Mouse (Mus musculus) neural tube, embryonic 13.5 days (tissue): Measurements from ENCODE around the gene Apoo. TPM values are rescaled to one million over a fixed set of nuclear protein-coding genes. Genes with fewer than 3 reads are reported as not detected.
A peak's percentile ranks its signal among the peaks of the same experiment; 100 is the strongest.
"Not testable (repeated sequence)": the region's sequence is repeated elsewhere in the genome, so short reads cannot be mapped to it uniquely, and the experiment has no call there.

Experiments
- ATAC-seq: fragments of 200-750 bp; cut with Nextera tagmentation; 2 replicates; pipeline ENCODE4 v1.8.0; 2017; ENCODE audit warnings: low read depth, mild to moderate bottlenecking, moderate TSS enrichment, moderate library complexity
- H3K27ac ChIP-seq: fragments of 300-500 bp; sonication (generic); replicated peaks from 2 replicates; pipeline ENCODE4 v1.5.1; 2015; ENCODE audit warnings: moderate library complexity, mild to moderate bottlenecking, inconsistent platforms
- H3K27me3 ChIP-seq: fragments of 300-500 bp; sonication (generic); 2 replicates; pipeline ENCODE4 v1.6.1; 2015; ENCODE audit warnings: mild to moderate bottlenecking, inconsistent platforms
- H3K36me3 ChIP-seq: fragments of 300-500 bp; sonication (generic); 2 replicates; pipeline ENCODE4 v1.6.1; 2015; ENCODE audit warnings: mild to moderate bottlenecking, inconsistent platforms
- H3K4me1 ChIP-seq: fragments of 300-500 bp; sonication (generic); replicated peaks from 2 replicates; pipeline ENCODE4 v1.6.1; 2015; ENCODE audit warnings: inconsistent platforms
- H3K4me2 ChIP-seq: fragments of 300-500 bp; sonication (generic); 2 replicates; pipeline ENCODE4 v1.6.1; 2015; ENCODE audit warnings: inconsistent platforms, mild to moderate bottlenecking, moderate library complexity
- H3K4me3 ChIP-seq: fragments of 300-500 bp; sonication (generic); 2 replicates; pipeline ENCODE4 v1.5.1; 2015; ENCODE audit warnings: mild to moderate bottlenecking, inconsistent platforms
- H3K9ac ChIP-seq: fragments of 300-500 bp; sonication (generic); 2 replicates; pipeline ENCODE4 v1.6.1; 2015; ENCODE audit warnings: moderate library complexity, mild to moderate bottlenecking, inconsistent platforms
- H3K9me3 ChIP-seq: fragments of 300-500 bp; sonication (generic); 2 replicates; pipeline ENCODE4 v1.6.1; 2016; ENCODE audit warnings: inconsistent platforms
- WGBS: fragments of 180-500 bp; shearing (Covaris S2); methylation state at CpG from one replicate; pipeline ENCODE4 v1.1.7; 2015; 5-methylcytosine and 5-hydroxymethylcytosine counted together
- microRNA-seq: library from miRNA; unstranded; fragments of <30 nt; microRNA quantifications from one replicate; pipeline ENCODE4, GENCODE M21; 2016
- polyA plus RNA-seq: library from polyadenylated mRNA; unstranded; fragments of >200 nt; fragmentation: Nextera tagmentation; extraction: Ambion mirVana; gene quantifications from 2 replicates; pipeline ENCODE4 v1.2.1, GENCODE M21; 2015

Gene Apoo
- polyA plus RNA-seq, 1 experiment from 2014 or later = 139 TPM

DNA sequence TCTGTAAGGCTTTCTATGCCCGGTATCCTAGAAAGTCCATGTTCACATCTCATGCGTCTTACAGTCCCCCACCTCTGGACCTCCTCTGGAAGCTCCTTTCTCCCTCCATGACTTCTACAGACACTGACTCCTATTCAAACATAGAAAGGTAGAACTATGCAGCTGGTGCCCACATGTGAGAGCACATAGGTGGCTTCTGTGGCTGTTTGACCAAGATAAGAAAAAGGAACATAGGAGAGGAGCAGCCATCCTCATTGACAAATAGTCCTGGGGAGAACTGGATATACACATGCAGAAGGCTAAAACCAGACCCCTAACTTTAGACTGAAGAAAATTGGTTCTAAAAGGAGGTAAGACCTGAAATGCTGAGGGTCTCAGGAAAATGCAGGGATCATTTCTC is 79.1 kb downstream of the Apoo start:
- not testable (repeated sequence) for H3K9me3 ChIP-seq, H3K4me2 ChIP-seq, ATAC-seq, H3K36me3 ChIP-seq, H3K9ac ChIP-seq, H3K4me1 ChIP-seq, H3K4me3 ChIP-seq, H3K27me3 ChIP-seq, H3K27ac ChIP-seq
- WGBS = 94% methylated on average over 2 of the region's 2 CpGs

DNA sequence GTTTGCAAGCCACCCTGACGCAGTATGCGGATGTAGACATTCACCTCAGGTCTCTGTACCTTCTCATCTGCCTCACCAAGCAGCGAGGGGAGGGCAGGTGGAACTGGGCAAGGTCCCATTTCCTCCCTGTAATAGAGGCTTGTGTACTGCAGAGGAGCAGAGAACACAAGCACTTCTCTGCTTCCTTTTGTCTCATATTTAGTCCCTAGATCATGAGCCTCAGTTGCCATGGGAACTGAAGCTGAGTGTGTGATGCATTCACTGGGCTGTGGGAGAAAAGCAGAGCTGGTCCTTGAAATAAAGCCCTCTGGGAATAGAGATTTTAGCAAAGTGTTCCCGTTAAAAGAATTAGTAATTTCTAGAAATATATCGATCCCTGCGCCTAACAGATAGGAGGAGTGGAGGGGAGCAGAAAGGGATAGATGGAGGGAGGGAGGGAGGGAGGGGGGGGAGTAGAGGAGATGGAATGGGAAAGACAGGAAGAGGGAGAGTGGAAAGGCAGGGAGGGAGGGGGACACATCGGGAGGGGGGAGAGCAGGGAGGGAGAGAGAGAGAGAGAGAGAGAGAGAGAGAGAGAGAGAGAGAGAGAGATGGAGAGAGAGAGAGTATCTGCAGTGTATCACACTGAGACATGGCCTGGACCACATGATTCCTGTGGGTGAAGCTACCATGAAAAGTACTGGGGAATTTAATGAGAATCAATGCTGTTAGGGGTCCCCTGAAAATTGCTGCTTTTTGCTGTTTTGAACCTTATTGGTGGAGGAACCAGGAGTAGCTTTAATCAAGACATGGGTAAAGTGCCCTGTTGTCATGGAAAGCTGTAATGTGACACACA is 83.3 kb downstream of the Apoo start:
- H3K9me3 ChIP-seq, H3K4me2 ChIP-seq, H3K4me1 ChIP-seq, H3K36me3 ChIP-seq, H3K9ac ChIP-seq, H3K4me3 ChIP-seq, H3K27ac ChIP-seq: not testable (repeated sequence)
- ATAC-seq = peak; percentile 88
- peaks cover 13% of the 10 kb centered on the region; the same call in 1 of the 2 replicates for H3K27me3 ChIP-seq
- WGBS = no CpG with 5 or more reads among the region's 7 CpGs

DNA sequence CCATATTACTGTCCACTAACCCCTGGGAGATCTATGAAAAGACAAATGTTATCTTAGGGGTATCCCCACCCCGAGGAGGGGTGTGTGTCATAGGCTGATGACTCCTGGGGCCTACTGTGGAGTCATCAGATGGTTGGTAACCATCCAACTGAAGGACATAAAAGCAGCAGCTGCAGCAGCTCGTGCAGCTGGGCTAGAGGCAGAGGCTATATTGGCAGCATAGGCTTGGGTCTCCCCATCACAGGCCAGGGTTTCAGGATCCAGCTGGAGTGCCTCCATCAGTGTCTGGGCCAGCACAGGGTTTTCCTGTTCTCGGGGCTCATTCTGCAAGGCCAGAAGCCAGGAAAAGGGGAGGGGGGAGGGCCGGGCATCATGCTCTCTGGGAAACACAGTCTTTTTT is 92.4 kb downstream of the Apoo start:
- WGBS = 65% methylated on average over 4 of the region's 4 CpGs
- H3K4me2 ChIP-seq = no peak overlapping the region
- peaks cover 34% of the 10 kb centered on the region for H3K27me3 ChIP-seq
- H3K4me1 ChIP-seq = no peaks in the 10 kb centered on the region
- no peak overlapping the region for H3K27ac ChIP-seq
- no peak overlapping the region for H3K4me3 ChIP-seq
- H3K9me3 ChIP-seq = no peaks in the 10 kb centered on the region
- no peak overlapping the region for H3K9ac ChIP-seq
- ATAC-seq = no peak
- no peaks in the 10 kb centered on the region for H3K36me3 ChIP-seq

GRCm38 (mm10) chrX:94461513-94461912 is 94.6 kb downstream of the Apoo start:
- 60% methylated on average over 1 of the region's 3 CpGs for WGBS
- peak; percentile 11 for ATAC-seq
- H3K27me3 ChIP-seq = peaks cover 20% of the 10 kb centered on the region
- not testable (repeated sequence) for H3K27ac ChIP-seq, H3K4me1 ChIP-seq, H3K9ac ChIP-seq, H3K9me3 ChIP-seq, H3K4me3 ChIP-seq, H3K36me3 ChIP-seq, H3K4me2 ChIP-seq

DNA sequence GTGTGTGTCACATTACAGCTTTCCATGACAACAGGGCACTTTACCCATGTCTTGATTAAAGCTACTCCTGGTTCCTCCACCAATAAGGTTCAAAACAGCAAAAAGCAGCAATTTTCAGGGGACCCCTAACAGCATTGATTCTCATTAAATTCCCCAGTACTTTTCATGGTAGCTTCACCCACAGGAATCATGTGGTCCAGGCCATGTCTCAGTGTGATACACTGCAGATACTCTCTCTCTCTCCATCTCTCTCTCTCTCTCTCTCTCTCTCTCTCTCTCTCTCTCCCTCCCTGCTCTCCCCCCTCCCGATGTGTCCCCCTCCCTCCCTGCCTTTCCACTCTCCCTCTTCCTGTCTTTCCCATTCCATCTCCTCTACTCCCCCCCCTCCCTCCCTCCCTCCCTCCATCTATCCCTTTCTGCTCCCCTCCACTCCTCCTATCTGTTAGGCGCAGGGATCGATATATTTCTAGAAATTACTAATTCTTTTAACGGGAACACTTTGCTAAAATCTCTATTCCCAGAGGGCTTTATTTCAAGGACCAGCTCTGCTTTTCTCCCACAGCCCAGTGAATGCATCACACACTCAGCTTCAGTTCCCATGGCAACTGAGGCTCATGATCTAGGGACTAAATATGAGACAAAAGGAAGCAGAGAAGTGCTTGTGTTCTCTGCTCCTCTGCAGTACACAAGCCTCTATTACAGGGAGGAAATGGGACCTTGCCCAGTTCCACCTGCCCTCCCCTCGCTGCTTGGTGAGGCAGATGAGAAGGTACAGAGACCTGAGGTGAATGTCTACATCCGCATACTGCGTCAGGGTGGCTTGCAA is 95.9 kb downstream of the Apoo start:
- not testable (repeated sequence) for H3K9me3 ChIP-seq, H3K4me1 ChIP-seq, H3K4me3 ChIP-seq, H3K4me2 ChIP-seq, H3K36me3 ChIP-seq, H3K9ac ChIP-seq, H3K27ac ChIP-seq
- ATAC-seq = peak; percentile 88
- peaks cover 11% of the 10 kb centered on the region for H3K27me3 ChIP-seq
- WGBS = no CpG with 5 or more reads among the region's 7 CpGs

Small RNA genes within 50 kb of the gene (microRNA-seq; reads per million reads assigned to microRNA genes)
- not detected for gene Gm44477

Other genes with a start within 250 kb of the Apoo start
- gene Zfx, start 243.4 kb upstream of the Apoo start, polyA plus RNA-seq = 20.0 and 25.6 TPM in 2 replicates
- gene Eif2s3x, start 154.3 kb upstream of the Apoo start, polyA plus RNA-seq = 93.5 and 93.9 TPM in 2 replicates
- 7.8 and 8.7 TPM in 2 replicates for gene Klhl15, start 132.5 kb upstream of the Apoo start, polyA plus RNA-seq
- gene Fam90a1b, start 340 bp upstream of the Apoo start, polyA plus RNA-seq = not detected in 2 replicates
- 1,010 and 1,048 TPM in 2 replicates for gene Maged1, start 175.0 kb downstream of the Apoo start, polyA plus RNA-seq